Mouse (Mus musculus) heart, embryonic 12.5 days (tissue): ENCODE measurements around the gene Mad2l2. TPM values are rescaled to one million over a fixed set of nuclear protein-coding genes. Genes with fewer than 3 reads are reported as not detected.
A peak's percentile ranks its signal among the peaks of the same experiment; 100 is the strongest.

Source experiments
- ATAC-seq: fragments of 200-750 bp; cut with Nextera tagmentation; 2 replicates; pipeline ENCODE4 v1.8.0; 2017; ENCODE audit warnings: moderate TSS enrichment, moderate library complexity; ENCODE audit not compliant: insufficient number of reproducible peaks, low FRiP score
- H3K27ac ChIP-seq: fragments of 300-500 bp; sonication (generic); 2 replicates; pipeline ENCODE4 v1.5.1; 2016; ENCODE audit warnings: mild to moderate bottlenecking, moderate library complexity; ENCODE audit not compliant: poor library complexity, severe bottlenecking
- H3K27me3 ChIP-seq: fragments of 300-500 bp; sonication (generic); replicated peaks from 2 replicates; pipeline ENCODE4 v1.6.1; 2016; ENCODE audit warnings: mild to moderate bottlenecking, moderate library complexity
- H3K36me3 ChIP-seq: fragments of 300-500 bp; sonication (generic); 2 replicates; pipeline ENCODE4 v1.6.1; 2016; ENCODE audit warnings: mild to moderate bottlenecking, moderate library complexity
- H3K4me1 ChIP-seq: fragments of 300-500 bp; sonication (generic); replicated peaks from 2 replicates; pipeline ENCODE4 v1.6.1; 2016; ENCODE audit warnings: mild to moderate bottlenecking
- H3K4me2 ChIP-seq: fragments of 300-500 bp; sonication (generic); 2 replicates; pipeline ENCODE4 v1.6.1; 2016; ENCODE audit warnings: mild to moderate bottlenecking, moderate library complexity
- H3K4me3 ChIP-seq: fragments of 300-500 bp; sonication (generic); 2 replicates; pipeline ENCODE4 v1.5.1; 2016; ENCODE audit warnings: mild to moderate bottlenecking
- H3K9ac ChIP-seq: fragments of 300-500 bp; sonication (generic); 2 replicates; pipeline ENCODE4 v1.6.1; 2016; ENCODE audit warnings: mild to moderate bottlenecking, moderate library complexity
- H3K9me3 ChIP-seq: fragments of 300-500 bp; sonication (generic); replicated peaks from 2 replicates; pipeline ENCODE4 v1.6.1; 2016; ENCODE audit warnings: mild to moderate bottlenecking, moderate library complexity
- WGBS: fragments of 180-500 bp; shearing (Covaris S2); methylation state at CpG from one replicate; pipeline ENCODE4 v1.1.7; 2016; 5-methylcytosine and 5-hydroxymethylcytosine counted together
- polyA plus RNA-seq: library from polyadenylated mRNA; unstranded; fragments of >200 nt; fragmentation: Nextera tagmentation; extraction: Ambion mirVana; gene quantifications from 2 replicates; pipeline ENCODE4 v1.2.1, GENCODE M21; 2016

Mad2l2 gene
- polyA plus RNA-seq, 1 experiment from 2014 or later, result 39.3 TPM

DNA sequence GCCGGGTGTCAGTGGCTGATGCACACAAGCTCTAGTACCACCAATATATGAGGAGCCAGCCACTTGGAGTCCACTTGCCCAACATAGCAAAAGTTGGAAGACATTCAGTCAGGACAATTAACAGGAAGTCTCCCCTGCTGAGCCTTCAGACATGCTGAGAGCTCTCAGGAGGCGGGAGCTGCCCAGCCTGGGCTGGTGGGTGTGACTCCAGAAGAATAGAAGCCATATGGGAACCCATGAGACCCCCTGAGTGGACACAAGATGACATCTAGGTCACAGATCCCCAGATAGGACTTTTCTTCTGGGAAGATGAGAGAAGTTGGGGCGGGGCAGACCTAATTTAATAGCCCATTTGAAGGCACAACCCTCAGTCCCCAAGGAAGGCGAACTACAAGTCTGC lies 41.0 kb upstream of the Mad2l2 start:
- Histone ChIP-seq H3K27me3 (no peaks in the 10 kb centered on the region), H3K36me3 (no peaks in the 10 kb centered on the region), H3K4me1 (peaks cover 32% of the 10 kb centered on the region), H3K9ac (no peak overlapping the region), H3K4me3 (no peak overlapping the region), H3K27ac (no peak overlapping the region), H3K9me3 (no peaks in the 10 kb centered on the region), H3K4me2 (no peak overlapping the region)
- no peak for ATAC-seq
- 56% methylated on average over 4 of the region's 4 CpGs for WGBS

DNA sequence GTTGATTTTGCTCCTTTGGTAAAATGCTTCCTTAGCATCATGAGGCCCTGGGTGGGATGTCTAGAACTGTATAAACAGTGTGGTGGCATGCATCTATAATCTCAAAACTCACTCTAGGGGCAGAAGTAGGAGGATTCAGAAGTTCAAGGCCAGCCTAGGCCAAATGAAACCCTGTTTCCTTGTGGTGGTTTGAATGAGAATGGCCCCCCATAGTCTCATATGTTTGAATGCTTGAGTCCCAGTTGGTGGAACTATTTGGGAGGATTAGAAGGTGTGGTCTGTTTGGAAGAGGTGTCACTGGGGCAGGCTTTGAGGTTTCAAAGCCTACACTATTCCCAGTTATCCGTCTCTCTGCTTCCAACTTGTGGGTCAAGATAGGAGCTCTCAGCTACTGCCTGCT lies 39.0 kb upstream of the Mad2l2 start:
- no peaks in the 10 kb centered on the region for H3K27me3 ChIP-seq
- 88% methylated on average over 1 of the region's 1 CpGs for WGBS
- H3K9ac ChIP-seq, result no peak overlapping the region
- H3K4me3 ChIP-seq, result no peak overlapping the region
- no peaks in the 10 kb centered on the region for H3K36me3 ChIP-seq
- ATAC-seq, result no peak
- no peak overlapping the region for H3K27ac ChIP-seq
- no peaks in the 10 kb centered on the region for H3K9me3 ChIP-seq
- H3K4me1 ChIP-seq, result peaks cover 20% of the 10 kb centered on the region
- H3K4me2 ChIP-seq, result no peak overlapping the region

GRCm38 (mm10) chr4:148092551-148093271 lies 37.5 kb upstream of the Mad2l2 start:
- Histone ChIP-seq H3K27me3 (no peaks in the 10 kb centered on the region), H3K4me3 (no peak overlapping the region), H3K36me3 (no peaks in the 10 kb centered on the region), H3K9me3 (no peaks in the 10 kb centered on the region), H3K27ac (no peak overlapping the region), H3K4me2 (no peak overlapping the region), H3K9ac (no peak overlapping the region), H3K4me1 (peaks cover 9% of the 10 kb centered on the region)
- ATAC-seq, result no peak
- 76% methylated on average over 11 of the region's 11 CpGs for WGBS

- Histone ChIP-seq H3K4me3 (no peak overlapping the region), H3K9me3 (no peaks in the 10 kb centered on the region), H3K27ac (no peak overlapping the region), H3K9ac (no peak overlapping the region), H3K4me1 (peaks cover 5% of the 10 kb centered on the region; the same call in 1 of the 2 replicates), H3K36me3 (no peaks in the 10 kb centered on the region), H3K27me3 (no peaks in the 10 kb centered on the region), H3K4me2 (no peak overlapping the region)
- no peak for ATAC-seq
- 80% methylated on average over 5 of the region's 5 CpGs for WGBS
Measured at GRCm38 (mm10) chr4:148094161-148094560, 36.0 kb upstream of the Mad2l2 start.

- no peak for ATAC-seq
- 68% methylated on average over 4 of the region's 4 CpGs for whole genome bisulfite sequencing
- Histone ChIP-seq H3K4me1 (peaks cover 5% of the 10 kb centered on the region; the same call in 1 of the 2 replicates), H3K27me3 (no peaks in the 10 kb centered on the region), H3K4me3 (no peak overlapping the region), H3K9me3 (no peaks in the 10 kb centered on the region), H3K27ac (no peak overlapping the region), H3K9ac (no peak overlapping the region), H3K4me2 (no peak overlapping the region), H3K36me3 (no peaks in the 10 kb centered on the region)
Measured at GRCm38 (mm10) chr4:148095081-148095480, 35.1 kb upstream of the Mad2l2 start.

DNA sequence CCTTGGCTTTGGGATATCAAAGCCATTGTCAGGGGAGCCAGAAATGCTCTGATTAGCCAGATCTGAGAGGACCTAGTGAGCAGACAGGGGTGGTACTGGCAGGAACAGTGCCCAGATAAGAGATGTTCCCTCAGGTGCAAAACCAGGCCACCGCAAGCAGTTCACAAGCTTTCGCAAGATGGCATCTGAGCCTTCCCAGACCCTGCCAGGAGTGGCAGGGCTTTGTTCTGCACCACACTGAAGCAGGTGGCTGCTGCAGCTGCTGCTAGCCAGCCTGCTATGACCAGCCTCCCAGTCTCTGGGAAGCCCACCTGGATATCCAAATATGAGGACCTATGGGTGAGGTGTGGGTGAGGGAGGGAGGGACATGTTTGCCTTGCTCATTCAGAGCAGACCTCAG lies 32.2 kb upstream of the Mad2l2 start:
- WGBS, result 90% methylated on average over 2 of the region's 2 CpGs
- Histone ChIP-seq H3K9ac (no peak overlapping the region), H3K27ac (no peak overlapping the region), H3K4me2 (no peak overlapping the region), H3K4me3 (no peak overlapping the region), H3K36me3 (no peaks in the 10 kb centered on the region), H3K9me3 (no peaks in the 10 kb centered on the region), H3K4me1 (peaks cover 10% of the 10 kb centered on the region; the same call in 1 of the 2 replicates), H3K27me3 (0 out of 2 replicates have a peak, but pooled peaks cover 6% of the 10 kb centered on the region)
- ATAC-seq, result no peak

DNA sequence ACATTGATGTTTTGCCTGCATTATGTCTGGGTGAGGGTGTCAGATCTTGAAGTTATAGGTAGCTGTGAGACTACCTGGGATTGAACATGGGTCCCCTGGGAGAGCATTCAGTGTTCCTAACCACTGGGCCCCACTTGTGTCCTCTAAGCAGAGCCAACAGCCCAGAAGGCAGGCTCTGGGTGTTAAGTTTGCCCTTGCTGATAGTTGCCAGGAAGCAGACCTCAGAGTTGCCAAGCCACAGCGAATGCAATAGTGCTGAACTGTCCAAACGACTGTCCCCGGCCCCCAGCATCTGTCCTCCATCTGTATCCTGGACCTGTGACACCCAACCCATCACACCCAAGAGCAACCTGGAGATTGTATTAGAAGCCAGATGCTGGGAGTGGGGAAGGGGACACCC lies 31.5 kb upstream of the Mad2l2 start:
- Histone ChIP-seq H3K36me3 (no peaks in the 10 kb centered on the region), H3K27me3 (0 out of 2 replicates have a peak, but pooled peaks cover 6% of the 10 kb centered on the region), H3K4me2 (no peak overlapping the region), H3K4me1 (peaks cover 10% of the 10 kb centered on the region; the same call in 1 of the 2 replicates), H3K27ac (no peak overlapping the region), H3K4me3 (no peak overlapping the region), H3K9me3 (no peaks in the 10 kb centered on the region), H3K9ac (no peak overlapping the region)
- no peak for ATAC-seq
- 50% methylated on average over 3 of the region's 3 CpGs for WGBS

DNA sequence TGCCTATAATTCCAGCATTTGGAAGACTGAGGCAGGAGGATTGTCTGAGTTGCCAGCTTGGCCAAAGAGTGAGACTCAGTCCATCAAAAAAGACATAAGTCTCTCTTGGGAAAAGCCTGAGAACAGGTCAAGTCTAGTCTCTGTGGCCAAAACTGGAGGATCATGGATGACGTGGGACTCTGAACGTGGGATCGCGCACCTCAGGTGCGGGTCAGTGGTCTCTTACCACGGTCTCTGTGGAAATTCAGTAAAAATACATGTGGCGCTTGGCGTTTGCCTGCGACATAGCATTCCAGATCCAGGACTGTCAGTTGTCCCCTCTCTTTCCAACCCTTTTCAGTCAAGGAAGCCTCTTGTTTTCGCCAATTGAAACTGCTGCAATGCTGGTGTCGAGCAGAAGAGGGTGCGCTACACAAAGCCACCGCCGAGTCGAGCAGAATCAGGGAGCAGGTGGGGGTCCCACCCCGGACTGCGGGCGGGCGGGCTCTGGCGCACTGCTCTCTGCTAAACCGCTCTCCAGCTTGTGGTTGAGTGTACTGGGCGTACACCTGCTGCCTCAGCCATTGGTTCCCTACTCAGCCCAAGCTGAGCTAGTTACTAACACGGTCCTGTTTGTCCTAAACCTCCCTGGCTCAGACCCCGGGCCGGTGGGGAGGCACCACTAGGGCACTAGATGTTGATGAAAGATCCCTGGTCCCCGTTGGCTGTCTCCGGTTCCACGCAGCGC lies 28.2 kb upstream of the Mad2l2 start:
- H3K27me3 ChIP-seq, result 0 out of 2 replicates have a peak, but pooled peaks cover 8% of the 10 kb centered on the region
- peak overlapping the region; percentile 60 for H3K9ac ChIP-seq
- peaks cover 10% of the 10 kb centered on the region for H3K4me1 ChIP-seq
- ATAC-seq, result peak; percentile 61
- peak overlapping the region; percentile 72 for H3K4me2 ChIP-seq
- no peaks in the 10 kb centered on the region for H3K36me3 ChIP-seq
- no peak overlapping the region for H3K27ac ChIP-seq
- 20% methylated on average over 29 of the region's 29 CpGs for WGBS
- no peaks in the 10 kb centered on the region for H3K9me3 ChIP-seq
- peak overlapping the region; percentile 37 for H3K4me3 ChIP-seq

GRCm38 (mm10) chr4:148104146-148104545 lies 26.0 kb upstream of the Mad2l2 start:
- Histone ChIP-seq H3K4me3 (no peak overlapping the region), H3K9me3 (no peaks in the 10 kb centered on the region), H3K4me1 (peaks cover 29% of the 10 kb centered on the region), H3K9ac (no peak overlapping the region), H3K27ac (no peak overlapping the region), H3K4me2 (no peak overlapping the region), H3K27me3 (0 out of 2 replicates have a peak, but pooled peaks cover 21% of the 10 kb centered on the region), H3K36me3 (no peaks in the 10 kb centered on the region)
- no peak for ATAC-seq
- 63% methylated on average over 3 of the region's 3 CpGs for WGBS

DNA sequence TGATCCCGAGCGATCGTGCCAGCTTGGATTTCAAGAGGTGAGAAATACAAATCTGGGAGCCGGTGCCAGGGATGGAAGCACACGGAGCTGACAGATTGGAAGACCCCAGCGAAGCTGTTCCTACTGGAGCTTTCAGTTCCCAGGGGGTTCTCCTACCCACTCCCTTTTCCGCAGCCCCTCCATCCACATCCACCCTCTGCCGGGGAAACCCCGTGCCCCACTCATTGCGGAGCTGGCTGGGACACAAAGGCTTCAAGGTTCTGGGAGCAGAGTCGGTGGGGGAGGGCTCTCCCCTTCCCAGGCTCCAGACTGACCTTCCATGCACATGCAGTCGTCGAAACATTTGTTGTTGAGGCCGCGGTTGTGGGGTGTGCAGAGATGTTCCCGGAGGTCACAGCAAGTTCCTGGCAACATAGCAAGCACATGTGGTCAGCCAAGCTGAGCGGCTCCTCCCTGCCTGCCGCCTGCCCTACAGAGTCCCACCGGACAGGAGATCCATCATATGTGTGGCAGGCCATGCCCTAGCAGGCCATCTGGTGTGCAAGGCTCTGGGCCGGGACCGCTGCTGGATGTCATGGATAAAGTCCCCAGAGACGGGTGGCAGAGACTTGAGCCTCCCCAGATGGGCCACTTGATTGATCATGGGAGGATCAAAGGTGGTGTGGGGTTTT lies 22.4 kb upstream of the Mad2l2 start:
- Histone ChIP-seq H3K4me1 (peaks cover 30% of the 10 kb centered on the region), H3K4me2 (no peak overlapping the region), H3K36me3 (no peaks in the 10 kb centered on the region), H3K27ac (no peak overlapping the region), H3K9ac (no peak overlapping the region), H3K4me3 (no peak overlapping the region), H3K27me3 (0 out of 2 replicates have a peak, but pooled peaks cover 15% of the 10 kb centered on the region), H3K9me3 (no peaks in the 10 kb centered on the region)
- no peak for ATAC-seq
- 45% methylated on average over 22 of the region's 22 CpGs for WGBS

DNA sequence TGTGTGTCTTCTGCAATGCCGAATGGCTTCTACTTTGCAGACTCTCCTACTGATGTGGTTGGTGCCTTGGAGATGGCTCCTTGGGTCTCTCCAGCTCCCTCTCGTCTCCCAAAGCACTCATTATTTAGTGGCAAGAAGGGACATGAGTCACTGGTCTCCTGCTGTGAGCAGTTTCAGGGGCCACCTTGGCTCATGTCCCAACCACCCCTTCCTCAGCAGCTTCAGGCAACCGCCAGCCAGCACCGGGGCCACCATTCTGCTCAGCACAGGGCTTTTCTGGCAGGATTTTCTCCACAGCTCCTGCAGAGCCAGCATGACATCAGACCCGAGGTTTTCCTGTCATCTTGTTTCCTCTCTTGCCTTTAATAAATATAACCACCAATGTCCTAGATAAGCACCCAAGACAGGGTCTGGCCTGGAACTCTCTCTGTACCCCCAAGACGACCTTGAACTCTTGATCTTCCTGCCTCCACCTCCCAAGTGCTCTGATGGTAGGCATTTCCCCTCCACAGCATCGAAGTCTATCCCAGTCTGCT lies 21.6 kb upstream of the Mad2l2 start:
- Histone ChIP-seq H3K36me3 (no peaks in the 10 kb centered on the region), H3K27me3 (0 out of 2 replicates have a peak, but pooled peaks cover 15% of the 10 kb centered on the region), H3K4me2 (no peak overlapping the region), H3K9ac (no peak overlapping the region), H3K4me3 (no peak overlapping the region), H3K9me3 (no peaks in the 10 kb centered on the region), H3K4me1 (peaks cover 30% of the 10 kb centered on the region), H3K27ac (no peak overlapping the region)
- ATAC-seq, result no peak
- WGBS, result 46% methylated on average over 7 of the region's 7 CpGs
